Mouse (Mus musculus) embryonic facial prominence, embryonic 13.5 days (tissue): ENCODE measurements around the gene Rbm39. TPM values are rescaled to one million over a fixed set of nuclear protein-coding genes. Genes with fewer than 3 reads are reported as not detected.

Experiments
- ATAC-seq: fragments of 200-750 bp; cut with Nextera tagmentation; 2 replicates; pipeline ENCODE4 v1.8.0; 2017; ENCODE audit warnings: low read depth; ENCODE audit not compliant: insufficient number of reproducible peaks, insufficient read depth, low FRiP score, low TSS enrichment
- H3K27ac ChIP-seq: fragments of 300-500 bp; sonication (generic); 2 replicates; pipeline ENCODE4 v1.5.1; 2015; ENCODE audit warnings: moderate library complexity, mild to moderate bottlenecking, inconsistent platforms
- H3K27me3 ChIP-seq: fragments of 300-500 bp; sonication (generic); 2 replicates; pipeline ENCODE4 v1.6.1; 2015; ENCODE audit warnings: mild to moderate bottlenecking, inconsistent platforms
- H3K36me3 ChIP-seq: fragments of 300-500 bp; sonication (generic); 2 replicates; pipeline ENCODE4 v1.6.1; 2015; ENCODE audit warnings: mild to moderate bottlenecking, inconsistent platforms
- H3K4me1 ChIP-seq: fragments of 300-500 bp; sonication (generic); 2 replicates; pipeline ENCODE4 v1.6.1; 2015; ENCODE audit warnings: inconsistent platforms
- H3K4me2 ChIP-seq: fragments of 300-500 bp; sonication (generic); 2 replicates; pipeline ENCODE4 v1.6.1; 2015; ENCODE audit warnings: moderate library complexity, mild to moderate bottlenecking, inconsistent platforms
- H3K4me3 ChIP-seq: fragments of 300-500 bp; sonication (generic); 2 replicates; pipeline ENCODE4 v1.5.1; 2015; ENCODE audit warnings: mild to moderate bottlenecking, inconsistent platforms
- H3K9ac ChIP-seq: fragments of 300-500 bp; sonication (generic); 2 replicates; pipeline ENCODE4 v1.6.1; 2015; ENCODE audit warnings: mild to moderate bottlenecking, inconsistent platforms
- H3K9me3 ChIP-seq: fragments of 300-500 bp; sonication (generic); 2 replicates; pipeline ENCODE4 v1.6.1; 2016; ENCODE audit warnings: inconsistent platforms
- WGBS: fragments of 180-500 bp; shearing (Covaris S2); methylation state at CpG from one replicate; pipeline ENCODE4 v1.1.7; 2015; ENCODE audit warnings: mixed read lengths; 5-methylcytosine and 5-hydroxymethylcytosine counted together
- polyA plus RNA-seq: library from polyadenylated mRNA; unstranded; fragments of >200 nt; fragmentation: Nextera tagmentation; extraction: Ambion mirVana; gene quantifications from 2 replicates; pipeline ENCODE4 v1.2.1, GENCODE M21; 2015

Rbm39 gene
- 862 and 870 TPM in 2 replicates for polyA plus RNA-seq

DNA sequence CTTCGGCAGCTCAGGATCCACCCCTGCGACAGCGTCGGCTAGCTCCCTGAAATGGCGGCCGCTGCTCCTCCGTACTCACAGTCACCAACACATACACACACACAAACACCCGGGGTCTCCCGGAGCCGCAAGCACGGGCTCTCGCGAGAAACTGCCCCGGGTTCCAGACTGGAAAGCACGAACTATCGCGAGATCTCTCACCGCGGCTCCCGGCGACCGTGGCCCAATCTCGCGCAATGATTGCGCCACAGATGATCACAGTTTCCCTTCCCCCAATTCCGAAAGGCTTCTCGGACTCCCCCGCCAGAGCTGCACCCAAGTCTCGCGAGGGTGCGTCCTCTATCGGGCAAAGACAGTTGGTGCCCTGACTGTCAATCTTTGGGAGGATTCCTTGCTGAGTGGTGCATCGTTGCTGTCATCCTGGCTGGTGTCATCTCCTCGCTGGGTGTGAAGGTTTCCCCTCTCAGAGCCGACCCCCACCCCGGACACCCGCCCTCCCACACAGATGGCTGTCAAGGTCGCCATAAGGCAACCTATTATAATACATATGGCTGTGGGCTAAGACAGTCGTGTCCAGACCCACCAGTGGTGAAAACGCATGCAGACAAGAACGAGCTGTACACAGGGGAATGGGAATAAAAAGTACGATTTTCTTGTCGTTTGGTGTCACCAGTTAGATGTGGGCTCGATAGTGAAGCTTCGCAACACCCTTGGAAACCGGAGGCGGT lies at the start of gene Rbm39:
TSS of gene Rbm39 (minus strand) at position 145 of the 728 bp plus-strand sequence.
- WGBS: under 1% methylated on average over 47 of the region's 47 CpGs
- Histone ChIP-seq H3K4me3 (peak within 1 kb of the TSS; percentile 99), H3K27ac (peak within 1 kb of the TSS; percentile 98), H3K36me3 (peaks cover 21% of the 10 kb centered on the region), H3K27me3 (no peaks in the 10 kb centered on the region), H3K4me2 (peak within 1 kb of the TSS; percentile 87), H3K9ac (peak within 1 kb of the TSS; percentile 100), H3K4me1 (peaks cover 20% of the 10 kb centered on the region), H3K9me3 (no peaks in the 10 kb centered on the region)
- ATAC-seq: peak; percentile 95

DNA sequence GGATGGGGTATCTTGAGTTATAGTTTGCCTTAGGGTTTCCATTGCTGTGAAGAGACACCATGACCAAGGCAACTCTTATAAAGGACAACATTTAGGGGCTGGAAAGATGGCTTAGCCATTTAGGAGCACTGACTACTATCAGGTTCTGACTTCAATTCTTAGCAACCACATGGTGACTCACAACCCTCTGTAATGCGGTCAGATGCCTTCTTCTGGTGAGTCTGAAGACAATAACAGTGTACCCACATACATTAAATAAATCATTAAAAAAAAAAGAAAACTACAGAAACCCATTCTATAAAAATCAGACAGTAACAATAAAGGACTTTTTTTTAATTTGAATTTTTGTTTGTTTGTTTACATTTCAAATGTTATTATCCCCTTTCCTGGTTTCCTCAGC lies 49.1 kb upstream of the Rbm39 start:
- H3K27ac ChIP-seq: no peak overlapping the region
- H3K9ac ChIP-seq: no peak overlapping the region
- WGBS: 93% methylated on average over 1 of the region's 1 CpGs
- H3K4me3 ChIP-seq: no peak overlapping the region
- H3K27me3 ChIP-seq: no peaks in the 10 kb centered on the region
- no peak overlapping the region for H3K4me2 ChIP-seq
- no peak for ATAC-seq
- H3K9me3 ChIP-seq: no peaks in the 10 kb centered on the region
- H3K36me3 ChIP-seq: peaks cover 55% of the 10 kb centered on the region
- H3K4me1 ChIP-seq: peaks cover 16% of the 10 kb centered on the region

- H3K4me3 ChIP-seq: no peak overlapping the region
- ATAC-seq: no peak
- peaks cover 68% of the 10 kb centered on the region for H3K36me3 ChIP-seq
- no peaks in the 10 kb centered on the region for H3K9me3 ChIP-seq
- no peak overlapping the region for H3K9ac ChIP-seq
- H3K27me3 ChIP-seq: no peaks in the 10 kb centered on the region
- peaks cover 3% of the 10 kb centered on the region; the same call in 1 of the 2 replicates for H3K4me1 ChIP-seq
- WGBS: 97% methylated on average over 1 of the region's 1 CpGs
- no peak overlapping the region for H3K4me2 ChIP-seq
- H3K27ac ChIP-seq: no peak overlapping the region
These were observed 47.7 kb upstream of the Rbm39 start for GRCm38 (mm10) chr2:156227689-156228088.

GRCm38 (mm10) chr2:156224043-156224442 lies 44.0 kb upstream of the Rbm39 start:
- H3K4me2 ChIP-seq: no peak overlapping the region
- no peak for ATAC-seq
- no peak overlapping the region for H3K9ac ChIP-seq
- no peaks in the 10 kb centered on the region for H3K4me1 ChIP-seq
- H3K4me3 ChIP-seq: no peak overlapping the region
- peaks cover 69% of the 10 kb centered on the region for H3K36me3 ChIP-seq
- H3K27me3 ChIP-seq: no peaks in the 10 kb centered on the region
- 90% methylated on average over 5 of the region's 5 CpGs for WGBS
- H3K9me3 ChIP-seq: no peaks in the 10 kb centered on the region
- no peak overlapping the region for H3K27ac ChIP-seq

DNA sequence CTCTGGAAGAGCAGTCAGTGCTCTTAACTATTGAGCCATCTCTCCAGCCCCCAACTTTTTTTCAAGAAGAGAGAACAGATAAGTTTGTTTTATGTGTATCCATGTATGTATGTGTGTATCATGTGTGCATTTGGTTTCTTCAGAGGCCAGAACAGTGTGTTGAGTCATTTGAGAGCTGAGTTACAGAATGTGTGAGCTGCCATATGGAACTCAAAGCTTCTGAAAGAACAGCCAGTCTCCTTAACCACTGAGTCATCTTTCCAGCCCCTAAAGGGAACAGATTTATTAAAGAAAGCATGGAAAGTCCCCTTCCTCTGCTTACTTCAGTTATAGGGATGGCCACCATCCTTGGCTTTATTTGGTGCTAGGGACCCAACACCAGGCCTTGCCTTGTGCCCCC lies 42.1 kb upstream of the Rbm39 start:
- no peak overlapping the region for H3K4me2 ChIP-seq

DNA sequence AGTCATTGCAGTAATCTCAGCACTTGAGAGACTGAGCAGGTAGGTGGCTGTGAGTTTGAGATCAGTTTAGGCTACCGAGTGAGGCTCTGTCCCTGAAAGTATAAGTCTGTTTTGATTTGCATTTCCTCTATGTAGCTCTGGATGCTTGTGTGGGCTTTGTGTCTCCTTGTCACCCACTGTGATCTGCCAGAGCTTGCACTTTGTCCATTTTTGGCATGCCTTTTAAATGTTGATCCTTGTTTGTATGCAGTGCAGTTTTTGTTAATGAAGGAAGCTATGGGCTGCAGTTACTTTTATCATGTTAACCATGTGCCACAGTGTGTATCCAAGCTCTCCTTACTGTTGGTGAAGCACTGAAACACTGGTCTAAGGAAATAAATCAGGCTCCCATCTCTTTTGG lies 37.7 kb upstream of the Rbm39 start:
- no peak overlapping the region for H3K4me3 ChIP-seq
- WGBS: 78% methylated on average over 1 of the region's 1 CpGs
- no peak overlapping the region for H3K27ac ChIP-seq
- H3K4me1 ChIP-seq: no peaks in the 10 kb centered on the region
- H3K9me3 ChIP-seq: no peaks in the 10 kb centered on the region
- H3K36me3 ChIP-seq: peaks cover 31% of the 10 kb centered on the region
- H3K9ac ChIP-seq: no peak overlapping the region
- no peak for ATAC-seq
- no peaks in the 10 kb centered on the region for H3K27me3 ChIP-seq
- H3K4me2 ChIP-seq: no peak overlapping the region

More for the DNA sequence above, 42.1 kb upstream of the Rbm39 start:
- Histone ChIP-seq H3K36me3 (peaks cover 58% of the 10 kb centered on the region), H3K9ac (no peak overlapping the region), H3K27ac (no peak overlapping the region), H3K27me3 (no peaks in the 10 kb centered on the region), H3K9me3 (no peaks in the 10 kb centered on the region), H3K4me1 (no peaks in the 10 kb centered on the region), H3K4me3 (no peak overlapping the region)
- ATAC-seq: no peak

DNA sequence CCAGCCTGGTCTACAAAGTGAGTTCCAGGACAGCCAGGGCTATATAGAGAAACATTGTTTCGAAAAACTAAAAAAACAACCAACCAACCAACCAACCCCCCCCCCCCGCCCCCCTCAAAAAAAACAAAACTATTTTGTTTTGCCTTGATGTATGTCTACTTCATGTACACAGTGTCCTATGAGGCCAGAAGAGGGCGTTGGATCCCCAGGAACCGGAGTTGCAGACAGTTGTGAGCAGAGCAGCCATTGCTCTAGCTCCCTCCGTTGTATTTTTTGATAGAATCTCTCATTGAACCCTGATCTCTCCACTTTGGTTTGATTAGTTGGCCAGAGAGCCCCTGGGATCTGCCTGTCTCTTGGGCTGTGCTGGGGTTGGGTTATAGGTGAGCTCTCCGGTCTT lies 23.9 kb upstream of the Rbm39 start:
- Histone ChIP-seq H3K27ac (no peak overlapping the region), H3K4me3 (no peak overlapping the region), H3K9me3 (no peaks in the 10 kb centered on the region), H3K4me1 (peaks cover 39% of the 10 kb centered on the region), H3K9ac (no peak overlapping the region), H3K36me3 (peaks cover 33% of the 10 kb centered on the region), H3K27me3 (no peaks in the 10 kb centered on the region), H3K4me2 (no peak overlapping the region)
- 88% methylated on average over 6 of the region's 6 CpGs for WGBS
- no peak for ATAC-seq

GRCm38 (mm10) chr2:156202848-156203437 lies 22.9 kb upstream of the Rbm39 start:
- no peak overlapping the region for H3K4me3 ChIP-seq
- peak; percentile 79; the same call in 1 of the 2 replicates for ATAC-seq
- peak overlapping the region; percentile 22; the same call in 1 of the 2 replicates for H3K4me2 ChIP-seq
- WGBS: 34% methylated on average over 3 of the region's 3 CpGs
- 0 out of 2 replicates have a peak overlapping the region, but pooled peaks have one; percentile 32 for H3K9ac ChIP-seq
- H3K9me3 ChIP-seq: no peaks in the 10 kb centered on the region
- H3K36me3 ChIP-seq: peaks cover 33% of the 10 kb centered on the region
- H3K4me1 ChIP-seq: peaks cover 47% of the 10 kb centered on the region
- no peaks in the 10 kb centered on the region for H3K27me3 ChIP-seq
- H3K27ac ChIP-seq: peak overlapping the region; percentile 84

GRCm38 (mm10) chr2:156201486-156201885 lies 21.4 kb upstream of the Rbm39 start:
- H3K4me3 ChIP-seq: no peak overlapping the region
- no peaks in the 10 kb centered on the region for H3K27me3 ChIP-seq
- H3K9me3 ChIP-seq: no peaks in the 10 kb centered on the region
- H3K4me1 ChIP-seq: peaks cover 47% of the 10 kb centered on the region
- no peak overlapping the region for H3K27ac ChIP-seq
- WGBS: 94% methylated on average over 4 of the region's 4 CpGs
- H3K4me2 ChIP-seq: no peak overlapping the region
- no peak for ATAC-seq
- peaks cover 25% of the 10 kb centered on the region for H3K36me3 ChIP-seq
- no peak overlapping the region for H3K9ac ChIP-seq

DNA sequence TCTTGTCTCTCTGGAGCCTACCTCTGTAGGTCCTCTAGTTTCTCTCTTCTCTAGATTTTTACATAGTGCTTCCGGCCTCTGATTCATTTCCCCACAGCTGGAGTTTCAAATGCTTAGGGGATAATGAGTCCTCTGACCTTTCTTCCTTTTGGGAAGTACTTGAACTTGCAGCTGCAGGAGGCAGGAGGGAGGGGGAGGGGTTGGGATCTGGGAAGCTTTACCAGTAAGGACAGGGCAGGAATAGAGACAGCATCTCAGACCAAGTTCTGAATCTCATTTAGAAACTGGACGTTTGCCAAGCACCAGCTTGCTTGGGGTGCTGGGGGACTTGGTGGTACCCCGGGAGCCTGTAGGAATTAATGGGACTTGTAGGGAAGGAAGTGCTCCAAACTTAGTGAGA lies 19.9 kb upstream of the Rbm39 start:
- Histone ChIP-seq H3K27ac (0 out of 2 replicates have a peak overlapping the region, but pooled peaks have one; percentile 13), H3K9me3 (no peaks in the 10 kb centered on the region), H3K4me3 (no peak overlapping the region), H3K9ac (no peak overlapping the region), H3K4me1 (peaks cover 47% of the 10 kb centered on the region), H3K4me2 (no peak overlapping the region), H3K27me3 (no peaks in the 10 kb centered on the region), H3K36me3 (peaks cover 19% of the 10 kb centered on the region)
- WGBS: 44% methylated on average over 3 of the region's 3 CpGs
- ATAC-seq: no peak

DNA sequence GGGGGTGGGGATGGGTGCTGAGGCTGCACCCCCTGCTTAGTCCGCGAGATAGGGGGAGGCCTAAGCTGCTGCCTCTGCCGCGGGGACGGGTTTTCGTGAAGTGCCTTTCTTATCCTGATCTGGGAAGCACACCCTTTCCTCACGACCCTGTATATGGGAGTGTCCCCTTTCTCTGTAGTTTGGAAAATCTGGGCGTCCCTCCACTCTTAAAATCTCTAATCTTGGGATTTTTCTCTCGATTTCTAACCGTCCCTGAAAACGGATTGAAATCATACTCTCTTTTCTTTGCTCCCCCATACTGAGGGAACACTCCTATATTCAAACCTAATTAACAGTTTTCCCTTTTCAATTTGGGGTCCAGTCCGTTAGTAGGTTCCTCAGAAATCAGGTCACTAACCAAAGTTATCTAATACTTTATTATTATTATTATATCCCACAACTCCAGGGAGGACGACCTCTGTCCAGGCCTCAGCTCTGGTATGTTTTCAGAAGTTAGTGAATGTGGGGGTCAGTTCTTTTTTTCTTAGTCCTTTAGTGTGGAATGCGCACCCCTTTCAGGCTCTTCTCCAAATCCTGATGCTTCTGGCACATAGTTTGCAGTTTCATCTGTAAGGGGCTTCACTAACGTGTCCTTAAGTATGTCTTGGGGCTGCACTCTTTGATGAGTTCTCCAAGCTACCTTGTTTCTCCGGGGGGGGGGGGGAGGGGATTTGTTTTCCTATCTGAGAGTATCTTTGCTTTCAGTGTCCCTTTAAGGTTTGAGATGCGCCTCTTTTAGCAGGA lies 17.3 kb upstream of the Rbm39 start:
- WGBS: 2% methylated on average over 17 of the region's 17 CpGs
- Histone ChIP-seq H3K9ac (peak overlapping the region; percentile 89), H3K36me3 (peaks cover 14% of the 10 kb centered on the region), H3K4me1 (peaks cover 33% of the 10 kb centered on the region), H3K27me3 (no peaks in the 10 kb centered on the region), H3K4me3 (peak overlapping the region; percentile 72), H3K9me3 (no peaks in the 10 kb centered on the region), H3K27ac (peak overlapping the region; percentile 94), H3K4me2 (peak overlapping the region; percentile 58)
- ATAC-seq: no peak
